ENCODE assay signal across 9 mouse cellular contexts in genomic region chr6:50354688-50355660, GRCm38 (mm10).
DNase-seq lines count a peak whose midpoint lies in the region; ATAC-seq and TF ChIP-seq lines count a peak whose summit lies in the region.
"Had no signal": no experiment of that assay in that cellular context is flagged by ENCODE, and none has a peak within 500 bp of the region (broad histone marks: within the 10 kb centered on the region; RNA-seq: fewer than 3 reads in every experiment).

No protein-coding gene starts in this region.

- WGBS in liver, postnatal 0 days (ENCODE audit: insufficient replicate concordance), result 47% methylated on average over 20 of the region's 20 CpGs

- H3K27me3 ChIP-seq in liver, postnatal 0 days (ENCODE audit: insufficient read depth, low read length), result no peaks in the 10 kb centered on the region

- intact Hi-C loops in heart, postnatal 36 days (cut with DNase I), result loop anchor here (5.0 kb wide), 1 partner anchor 82 kb away; no protein-coding TSS in a partner anchor

- H3K4me1 ChIP-seq in liver, postnatal 0 days (ENCODE audit: insufficient read depth), result no peaks in the 10 kb centered on the region

- no peak overlapping the region for H3K4me2 ChIP-seq in liver, postnatal 0 days (ENCODE audit: low read depth, low read length)

- peak overlapping the region; percentile 48; the same call in 1 of the 2 replicates for H3K27ac ChIP-seq in liver, postnatal 0 days (ENCODE audit: low read depth)
- H3K27ac ChIP-seq: macrophage had no signal

- no peak for TF ChIP-seq EP300 in liver, postnatal 0 days (IDR thresholded peaks at IDR 0.05; ENCODE audit: low read depth)

- H3K4me3 ChIP-seq in liver, postnatal 0 days (ENCODE audit: low read depth, low read length), result no peak overlapping the region

- H3K9ac ChIP-seq in liver, postnatal 0 days (replicated peaks), result no peak overlapping the region

- H3K9me3 ChIP-seq in liver, postnatal 0 days (ENCODE audit: low read length), result no peaks in the 10 kb centered on the region

- peak; percentile 64 for DNase-seq in adrenal gland, adult 2 months
- no peak for DNase-seq in adrenal gland, adult 8-10 months
- DNase-seq in embryo, embryonic 9.5 days (ENCODE audit: extremely low spot score), result peak; percentile 12
- peak; percentile 35 to 54 for DNase-seq in heart, postnatal 36 days
- no peak for DNase-seq in liver, postnatal 0 days
- no peak for DNase-seq in thymus, postnatal 0 days (ENCODE audit: low spot score)
- DNase-seq in right cerebral cortex, postnatal 14 days, result no peak
- DNase-seq in ovary, postnatal 10 days (ENCODE audit: low spot score), result no peak

- ATAC-seq in liver, postnatal 0 days, result peak; percentile 55; the same call in 1 of the 2 replicates

- no peak for TF ChIP-seq CTCF in liver, postnatal 0 days (IDR thresholded peaks at IDR 0.05; ENCODE audit: low read depth)

- no peaks in the 10 kb centered on the region for H3K36me3 ChIP-seq in liver, postnatal 0 days (replicated peaks; ENCODE audit: insufficient read depth, low read length)

Comparison
In these comparisons a context has a peak if more than half of its experiments do, and no peak if none do; other contexts are left out.
1. DNase-seq: peak in adrenal gland, adult 2 months (single experiment), embryo, embryonic 9.5 days (single experiment) and heart, postnatal 36 days (2 of 2); none in adrenal gland, adult 8-10 months (single experiment), liver, postnatal 0 days (single experiment), thymus, postnatal 0 days (single experiment), right cerebral cortex, postnatal 14 days (single experiment) and ovary, postnatal 10 days (single experiment).